Mouse (Mus musculus) gastrocnemius, adult 18-20 months (tissue): ENCODE measurements around the gene Alg9. TPM values are rescaled to one million over a fixed set of nuclear protein-coding genes. Genes with fewer than 3 reads are reported as not detected.
A peak's percentile ranks its signal among the peaks of the same experiment; 100 is the strongest.
"Not testable (repeated sequence)": the region's sequence is repeated elsewhere in the genome, so short reads cannot be mapped to it uniquely, and the experiment has no call there.

ENCODE experiments used
- DNase-seq: peaks from one replicate; pipeline ENCODE4 v3.0.0; 2021; ENCODE audit warnings: low spot score
- total RNA-seq, 2 experiments: library from RNA; stranded (reverse); gene quantifications; 2 replicates each; pipeline ENCODE4 v1.2.3; 2021

Alg9 gene
- total RNA-seq, 2 experiments from 2014 or later: 10.3 to 10.8 TPM

- no peak for DNase-seq
These were observed 39.0 kb downstream of the Alg9 start for GRCm38 (mm10) chr9:50813796-50814195.

DNA sequence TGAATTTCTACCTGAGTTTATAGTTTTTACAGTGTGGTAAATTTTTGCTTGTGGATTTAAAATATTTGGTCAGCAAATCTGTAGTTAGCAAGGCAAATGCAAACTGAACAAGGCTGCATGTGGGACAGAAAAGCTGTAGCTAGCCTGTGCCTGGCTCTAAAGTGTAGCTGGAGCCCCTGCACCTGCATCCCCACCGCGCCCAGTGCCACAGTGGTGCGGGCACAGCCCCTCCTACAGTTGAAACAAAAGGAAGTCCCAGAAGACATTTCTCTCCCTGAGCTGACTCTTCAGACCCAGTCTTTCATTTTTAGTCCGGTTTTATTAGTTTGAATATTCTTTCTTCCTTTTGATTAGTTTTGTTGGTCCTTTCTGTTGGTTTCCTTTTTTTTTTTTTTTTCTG lies 40.8 kb downstream of the Alg9 start:
- no peak for DNase-seq

- DNase-seq: no peak
These were observed 41.7 kb downstream of the Alg9 start for GRCm38 (mm10) chr9:50816512-50816911.

- no peak for DNase-seq
These were observed 43.2 kb downstream of the Alg9 start for GRCm38 (mm10) chr9:50818050-50818449.

GRCm38 (mm10) chr9:50819716-50820115 lies 44.9 kb downstream of the Alg9 start:
- DNase-seq: no peak

- no peak for DNase-seq
These were observed 46.8 kb downstream of the Alg9 start for GRCm38 (mm10) chr9:50821651-50822050.

GRCm38 (mm10) chr9:50822216-50822615 lies 47.4 kb downstream of the Alg9 start:
- no peak for DNase-seq

DNA sequence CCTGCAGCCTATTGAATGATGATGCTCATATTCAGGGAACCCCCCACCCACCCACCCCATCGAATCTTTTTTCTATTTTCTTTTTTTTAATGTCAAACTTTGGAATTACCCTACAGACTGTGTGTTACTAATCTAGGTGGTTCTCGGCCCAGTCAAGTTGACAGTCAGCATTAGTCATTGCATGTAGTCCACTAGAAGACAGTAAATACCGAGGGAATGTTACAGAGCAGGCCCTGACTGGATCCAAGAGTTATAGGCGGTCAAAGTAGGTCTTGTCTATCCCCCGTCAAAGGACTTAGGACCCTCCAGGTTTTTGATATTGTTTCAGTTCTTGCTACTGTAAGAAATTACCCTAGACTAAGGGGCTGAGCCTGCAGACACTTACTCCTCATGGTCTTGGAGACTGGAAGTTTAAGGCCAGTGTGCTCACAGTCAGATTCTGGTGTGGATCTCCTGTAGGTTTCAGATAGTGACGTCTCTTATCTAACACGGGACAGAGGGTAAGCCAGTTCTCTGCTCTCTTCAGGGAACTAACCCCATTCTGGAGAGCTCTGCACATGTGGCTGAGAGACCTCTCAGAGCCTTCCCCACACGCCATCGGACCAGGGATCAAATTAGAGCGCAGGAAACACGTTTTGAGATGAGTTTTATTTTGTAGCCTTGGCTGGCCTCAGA lies 49.1 kb downstream of the Alg9 start:
- no peak for DNase-seq

GRCm38 (mm10) chr9:50831514-50831913 lies 56.7 kb downstream of the Alg9 start:
- no peak for DNase-seq

DNA sequence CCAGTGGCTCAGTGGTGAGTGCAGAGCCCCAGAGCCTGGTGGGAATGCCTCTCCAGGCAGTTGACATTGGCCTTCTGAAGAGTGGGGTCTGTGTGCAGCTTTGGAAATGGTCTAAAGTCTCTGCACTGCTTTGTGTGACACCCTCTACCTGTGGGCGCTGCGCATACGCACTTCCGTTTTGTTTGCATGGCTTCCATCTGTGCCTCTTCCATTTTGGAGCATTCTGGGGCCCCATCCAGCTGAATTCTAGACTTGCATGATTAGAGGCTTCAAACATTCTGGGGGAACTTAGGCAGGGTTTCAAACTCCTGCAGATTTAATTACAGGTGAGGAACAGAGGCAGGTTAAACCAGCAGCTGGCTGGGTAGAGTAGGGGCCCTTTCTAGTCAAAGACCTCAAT lies 57.3 kb downstream of the Alg9 start:
- DNase-seq: no peak

- DNase-seq: not testable (repeated sequence)
These were observed 57.8 kb downstream of the Alg9 start for GRCm38 (mm10) chr9:50832582-50832981.

GRCm38 (mm10) chr9:50833786-50834185 lies 59.0 kb downstream of the Alg9 start:
- DNase-seq: no peak

- peak; percentile 46 for DNase-seq
These were observed 60.4 kb downstream of the Alg9 start for GRCm38 (mm10) chr9:50835068-50835705.

DNA sequence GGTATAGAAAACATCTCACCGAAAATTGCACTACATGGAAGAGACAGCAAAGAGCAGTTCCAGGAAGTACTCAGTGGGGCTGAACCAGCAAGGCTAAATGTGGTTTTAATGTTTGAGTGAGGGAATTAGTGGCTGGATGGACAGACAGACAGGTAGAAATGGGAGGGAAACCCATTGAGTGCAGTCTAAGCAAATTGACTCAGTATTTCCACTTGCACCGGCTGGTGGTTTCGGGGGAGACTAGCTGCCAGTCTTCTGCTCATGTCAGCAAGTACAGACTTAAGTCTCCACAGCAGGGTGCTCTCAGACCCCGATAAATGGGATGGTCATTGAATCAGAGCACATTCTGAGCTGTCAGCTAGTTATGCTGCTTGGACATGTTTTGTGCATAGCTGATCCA lies 61.3 kb downstream of the Alg9 start:
- DNase-seq: no peak

DNA sequence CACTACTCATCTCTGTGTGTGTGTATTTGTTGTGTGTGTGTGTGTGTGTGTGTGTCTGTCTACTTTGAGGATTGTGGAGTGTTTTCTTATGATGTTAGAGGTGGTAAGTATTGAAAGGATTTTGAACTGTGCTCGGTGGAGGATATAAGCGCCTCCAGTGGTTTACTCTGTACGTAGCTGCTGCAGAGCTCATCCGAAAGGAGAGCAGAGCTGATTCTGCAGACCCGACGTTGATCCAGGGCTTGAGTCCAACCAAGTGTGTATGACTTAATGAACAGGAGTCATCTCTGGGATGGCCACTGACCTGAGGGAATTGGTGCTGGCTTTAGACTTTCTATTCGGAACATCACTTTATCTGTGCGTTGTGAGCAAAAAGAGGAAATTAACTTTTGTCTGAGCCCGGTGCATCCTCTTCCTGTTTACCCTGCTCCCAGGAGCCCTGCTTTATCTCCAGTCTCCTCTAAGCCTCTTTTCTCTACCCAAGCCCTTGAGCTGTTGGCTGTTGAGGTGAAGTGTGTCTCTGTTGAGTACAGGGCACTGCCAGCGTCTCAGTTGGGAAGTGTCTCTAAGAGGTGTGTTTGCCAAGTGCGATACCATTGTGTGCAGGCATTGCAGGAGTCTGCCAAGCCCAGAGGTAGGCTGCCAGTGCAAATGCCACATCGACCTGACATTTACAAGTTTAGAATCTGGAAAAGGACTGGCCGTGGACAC lies 66.4 kb downstream of the Alg9 start:
- DNase-seq: peak; percentile 28

DNA sequence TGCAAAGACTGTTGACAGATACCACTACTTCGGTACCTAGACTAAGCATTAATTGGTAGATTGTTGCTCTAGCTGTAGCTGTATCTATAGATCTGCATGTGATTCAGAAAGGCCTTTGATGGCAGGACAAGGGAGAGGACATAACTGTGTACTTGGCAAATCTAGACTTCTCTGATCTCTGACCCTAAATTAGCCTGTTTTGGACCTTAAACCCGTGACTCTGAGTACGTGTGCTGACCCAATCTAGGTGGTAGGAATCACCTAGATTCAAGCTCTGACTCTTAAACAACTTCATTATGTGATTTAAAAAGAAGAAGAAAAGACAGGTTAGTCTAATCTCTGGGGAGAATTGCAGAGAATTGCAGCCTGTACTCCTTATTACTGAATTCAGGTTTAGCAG lies 70.3 kb downstream of the Alg9 start, which contains the start of gene Ppp2r1b:
TSS of gene Ppp2r1b (plus strand) at position 221 of the 400 bp plus-strand sequence.
- no peak for DNase-seq

GRCm38 (mm10) chr9:50845547-50845946 lies 70.7 kb downstream of the Alg9 start:
- no peak for DNase-seq

GRCm38 (mm10) chr9:50847133-50847532 lies 72.3 kb downstream of the Alg9 start:
- no peak for DNase-seq

GRCm38 (mm10) chr9:50847606-50848368 lies 73.0 kb downstream of the Alg9 start:
- DNase-seq: no peak

- no peak for DNase-seq
These were observed 74.0 kb downstream of the Alg9 start for GRCm38 (mm10) chr9:50848821-50849220.

- DNase-seq: peak; percentile 93
These were observed 74.4 kb downstream of the Alg9 start for GRCm38 (mm10) chr9:50849249-50849648.

- no peak for DNase-seq
These were observed 74.9 kb downstream of the Alg9 start for GRCm38 (mm10) chr9:50849755-50850154.
